Mouse (Mus musculus): ENCODE data around the gene Gp6. TPM values are rescaled to one million over a fixed set of nuclear protein-coding genes. Genes with fewer than 3 reads are reported as not detected.

The Gp6 gene
- total RNA-seq (2023) = 0.12 TPM

GRCm38 (mm10) chr7:4397730-4398129, at the start of gene Gp6:
Gp6 (minus strand) TSS chr7:4397744.

GRCm38 (mm10) chr7:4445216-4445791, 47.8 kb upstream of the Gp6 start, which contains the start of gene Rdh13:
Rdh13 (minus strand) TSS chr7:4445649.

GRCm38 (mm10) chr7:4337509-4337908, 60.0 kb downstream of the Gp6 start, which contains the start of gene Ncr1:
Ncr1 (plus strand) TSS chr7:4337724.

Other genes with a start within 250 kb of the Gp6 start
- 11.1 TPM for gene Leng9, start 247.4 kb downstream of the Gp6 start, total RNA-seq (2023)
- gene Cdc42ep5, start 232.9 kb downstream of the Gp6 start, total RNA-seq (2023) = not detected
- gene Lilra5, start 160.0 kb downstream of the Gp6 start, total RNA-seq (2023) = not detected
- gene Ncr1, start 60.0 kb downstream of the Gp6 start, total RNA-seq (2023) = 2.7 TPM
- gene Rdh13, start 47.9 kb upstream of the Gp6 start, total RNA-seq (2023) = 8.8 TPM
- 40.5 TPM for gene Eps8l1, start 62.9 kb upstream of the Gp6 start, total RNA-seq (2023)
- 302 TPM for gene Ppp1r12c, start 103.9 kb upstream of the Gp6 start, total RNA-seq (2023)
- gene Tnnt1, start 118.6 kb upstream of the Gp6 start, total RNA-seq (2023) = 8.4 TPM
- 1.0 TPM for gene Tnni3, start 126.5 kb upstream of the Gp6 start, total RNA-seq (2023)
- gene Dnaaf3, start 134.7 kb upstream of the Gp6 start, total RNA-seq (2023) = 0.26 TPM
- not detected for gene Syt5, start 149.8 kb upstream of the Gp6 start, total RNA-seq (2023)
- gene Ptprh, start 206.3 kb upstream of the Gp6 start, total RNA-seq (2023) = not detected
- gene Tmem86b, start 233.7 kb upstream of the Gp6 start, total RNA-seq (2023) = 51.6 TPM